Mouse (Mus musculus) C2C12 (cell line): Measurements from ENCODE around the gene Klre1. TPM values are rescaled to one million over a fixed set of nuclear protein-coding genes. Genes with fewer than 3 reads are reported as not detected.
"Not testable (repeated sequence)": the region's sequence is repeated elsewhere in the genome, so short reads cannot be mapped to it uniquely, and the experiment has no call there.

Experiments used
- H3K27me3 ChIP-seq: one replicate; pipeline ENCODE4 v1.6.1; 2011; ENCODE audit not compliant: control insufficient read depth, insufficient read depth, insufficient read length
- H3K36me3 ChIP-seq: one replicate; pipeline ENCODE4 v1.6.1; 2011; ENCODE audit not compliant: control insufficient read depth, insufficient read depth
- H3K4me3 ChIP-seq: one replicate; pipeline ENCODE4 v1.5.1; 2011; ENCODE audit warnings: mild to moderate bottlenecking, control low read depth; ENCODE audit not compliant: poor library complexity, insufficient read depth, severe bottlenecking
- H3K79me2 ChIP-seq: one replicate; pipeline ENCODE4 v1.6.1; 2011; ENCODE audit not compliant: control insufficient read depth, insufficient read depth
- H3K79me3 ChIP-seq: one replicate; pipeline ENCODE4 v1.6.1; 2011; ENCODE audit warnings: low read depth, control low read depth
- H3ac ChIP-seq: one replicate; pipeline ENCODE3; 2011; ENCODE audit warnings: low read depth; ENCODE audit not compliant: control insufficient read depth, insufficient read length
- CEBPB ChIP-seq: IDR thresholded peaks from one replicate; pipeline ENCODE4 v1.6.1; 2011; ENCODE audit warnings: low read depth, mild to moderate bottlenecking, control low read depth, moderate library complexity
- CTCF ChIP-seq: IDR thresholded peaks from one replicate; pipeline ENCODE4 v1.5.1; 2011; ENCODE audit not compliant: control insufficient read depth, insufficient read depth, insufficient read length
- FOSL1 ChIP-seq: IDR thresholded peaks from one replicate; pipeline ENCODE4 v1.8.0; 2011; ENCODE audit warnings: mild to moderate bottlenecking, low read length; ENCODE audit not compliant: poor library complexity, insufficient read depth, severe bottlenecking
- MAX ChIP-seq: IDR thresholded peaks from one replicate; pipeline ENCODE4 v1.6.1; 2011; ENCODE audit warnings: mild to moderate bottlenecking, control low read depth
- MYOD1 ChIP-seq: IDR thresholded peaks from one replicate; pipeline ENCODE4 v1.6.1; 2011; ENCODE audit warnings: low read depth; ENCODE audit not compliant: control insufficient read depth, insufficient read length
- MYOG ChIP-seq: IDR thresholded peaks from one replicate; pipeline ENCODE4 v1.6.1; 2011; ENCODE audit not compliant: control insufficient read depth, insufficient read length; ENCODE audit errors: extremely low read depth
- USF1 ChIP-seq: IDR thresholded peaks from one replicate; pipeline ENCODE4 v1.6.1; 2011; ENCODE audit warnings: low read depth, mild to moderate bottlenecking, control low read depth, moderate library complexity
- polyA plus RNA-seq: library from polyadenylated mRNA; unstranded; fragments of >200 nt; fragmentation: generic; extraction: Trizol; gene quantifications from one replicate; pipeline ENCODE4 v1.2.1, GENCODE M21; 2012; ENCODE audit warnings: missing spikeins

Gene Klre1
- polyA plus RNA-seq, 1 experiment = not detected

DNA sequence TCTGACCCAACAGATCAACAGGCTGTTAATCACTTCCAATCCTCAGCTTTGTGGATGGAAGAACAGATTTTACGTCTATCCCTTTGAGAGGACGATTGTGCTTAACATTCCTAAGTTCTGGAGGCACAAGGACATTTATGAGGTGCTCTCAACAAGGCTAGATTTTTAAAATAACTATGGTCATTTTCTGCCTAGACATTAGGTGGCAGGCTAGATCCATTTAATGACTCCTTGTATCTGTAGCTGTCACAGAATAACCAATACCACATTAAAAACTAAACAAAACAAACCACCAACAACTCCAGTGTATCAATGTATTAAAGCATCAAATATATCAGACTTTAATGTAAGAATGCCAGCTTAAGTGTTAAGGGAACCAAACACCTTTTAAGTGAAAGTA is 2.4 kb upstream of the Klre1 start:
- no peak overlapping the region for H3ac ChIP-seq
- H3K4me3 ChIP-seq = no peak overlapping the region
- TF ChIP-seq MYOD1 = no peak
- H3K27me3 ChIP-seq = no peaks in the 10 kb centered on the region
- no peaks in the 10 kb centered on the region for H3K79me2 ChIP-seq
- H3K79me3 ChIP-seq = no peaks in the 10 kb centered on the region
- H3K36me3 ChIP-seq = no peaks in the 10 kb centered on the region

DNA sequence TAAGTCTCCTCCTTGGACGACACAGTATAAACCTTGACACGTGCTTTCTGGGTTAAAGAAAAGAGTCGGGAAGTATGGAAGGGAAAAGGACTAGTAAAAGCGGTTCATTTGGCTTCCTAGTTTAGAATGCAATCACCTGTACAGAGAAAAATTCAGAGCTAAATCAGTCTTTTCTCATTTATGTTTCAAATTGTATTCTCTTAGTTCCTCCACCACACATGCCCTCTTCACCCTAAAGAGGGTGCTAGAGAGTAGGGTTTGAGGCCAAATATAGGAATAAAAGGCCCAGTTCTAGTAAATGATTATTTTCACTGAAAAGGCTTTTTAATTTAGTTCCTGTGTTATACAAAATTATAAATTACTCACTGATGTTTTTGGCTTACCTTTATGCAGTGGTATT is 3.6 kb downstream of the Klre1 start:
- H3K27me3 ChIP-seq = no peaks in the 10 kb centered on the region
- H3ac ChIP-seq = no peak overlapping the region
- TF ChIP-seq MAX (no peak), MYOD1 (no peak), CEBPB (no peak), USF1 (no peak), CTCF (no peak), FOSL1 (no peak), MYOG (no peak)
- no peaks in the 10 kb centered on the region for H3K79me2 ChIP-seq
- no peaks in the 10 kb centered on the region for H3K79me3 ChIP-seq
- H3K4me3 ChIP-seq = no peak overlapping the region
- no peaks in the 10 kb centered on the region for H3K36me3 ChIP-seq

DNA sequence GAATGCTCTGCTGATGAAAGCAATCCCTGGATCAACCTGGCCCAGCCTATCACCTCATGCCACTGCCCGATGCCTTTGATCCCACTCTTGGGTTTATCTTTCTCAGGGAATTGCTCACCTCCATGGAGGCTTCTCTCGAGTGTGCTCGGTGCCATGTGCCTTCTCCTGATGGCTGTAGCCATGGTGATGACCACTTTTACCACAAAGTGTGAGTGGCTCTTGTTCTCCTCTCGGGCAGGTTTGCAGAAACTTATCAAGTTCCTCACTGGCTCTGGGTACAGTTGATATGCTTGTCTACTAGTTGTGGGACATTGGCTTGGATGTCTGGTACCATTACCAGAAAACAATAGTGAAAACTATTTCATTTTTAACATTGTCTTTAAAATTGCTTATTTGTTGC is 4.2 kb downstream of the Klre1 start:
- Histone ChIP-seq H3K36me3 (no peaks in the 10 kb centered on the region), H3ac (no peak overlapping the region), H3K79me2 (no peaks in the 10 kb centered on the region), H3K27me3 (no peaks in the 10 kb centered on the region), H3K79me3 (no peaks in the 10 kb centered on the region), H3K4me3 (no peak overlapping the region)
- no peak for TF ChIP-seq FOSL1
- TF ChIP-seq CEBPB = no peak
- TF ChIP-seq CTCF = no peak
- no peak for TF ChIP-seq USF1
- TF ChIP-seq MAX = no peak
- no peak for TF ChIP-seq MYOD1
- no peak for TF ChIP-seq MYOG

DNA sequence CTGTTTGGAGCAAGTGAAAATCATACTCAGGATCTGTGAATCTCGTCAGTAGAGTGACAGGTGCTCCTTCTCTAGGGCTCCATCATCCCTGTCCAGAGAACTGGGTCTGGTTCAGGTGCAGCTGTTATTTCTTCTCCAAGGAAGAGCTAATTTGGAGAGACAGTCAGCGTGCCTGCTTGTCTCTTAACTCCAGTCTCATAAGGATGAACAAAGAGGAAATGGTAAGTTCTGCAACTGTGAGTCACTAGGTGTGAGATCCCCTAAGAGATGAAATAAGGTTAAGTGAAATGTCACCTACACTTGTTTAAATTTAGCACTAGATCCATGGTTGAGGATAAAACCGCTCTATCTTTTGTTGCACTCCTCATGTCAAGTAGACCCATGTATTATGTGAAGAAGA is 5.3 kb downstream of the Klre1 start:
- Histone ChIP-seq H3K79me3 (no peaks in the 10 kb centered on the region), H3K36me3 (no peaks in the 10 kb centered on the region), H3ac (no peak overlapping the region), H3K79me2 (no peaks in the 10 kb centered on the region), H3K4me3 (no peak overlapping the region), H3K27me3 (no peaks in the 10 kb centered on the region)
- no peak for TF ChIP-seq USF1
- TF ChIP-seq MYOG = no peak
- TF ChIP-seq CEBPB = no peak
- no peak for TF ChIP-seq MYOD1
- no peak for TF ChIP-seq MAX

DNA sequence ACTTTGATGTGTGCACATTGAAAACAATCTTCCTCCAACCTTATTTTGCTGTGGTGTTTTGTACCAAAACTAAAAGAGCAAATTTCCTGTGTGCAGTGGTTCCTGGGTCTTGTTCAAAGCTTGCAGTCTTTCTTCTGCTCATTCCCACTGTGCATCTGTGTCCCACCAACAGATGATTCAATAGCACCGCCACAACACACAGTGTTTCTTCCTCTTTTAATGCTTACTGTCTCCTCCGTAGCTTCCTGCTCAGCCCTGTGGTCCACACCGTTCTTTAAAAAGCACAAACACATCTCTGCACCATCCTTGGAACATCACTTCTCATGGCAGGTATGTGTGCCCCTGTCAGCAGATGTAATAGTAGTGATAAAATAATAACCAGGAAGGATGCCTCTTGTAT is 13.8 kb downstream of the Klre1 start, which contains the start of gene Klrd1:
Gene Klrd1 (plus strand): TSS at position 275 of the 400 bp plus-strand sequence.
- H3K27me3 ChIP-seq = no peaks in the 10 kb centered on the region
- H3K79me3 ChIP-seq = no peaks in the 10 kb centered on the region
- no peak within 1 kb of the TSS for H3ac ChIP-seq
- TF ChIP-seq MYOG = no peak
- H3K36me3 ChIP-seq = no peaks in the 10 kb centered on the region
- no peak within 1 kb of the TSS for H3K4me3 ChIP-seq
- H3K79me2 ChIP-seq = no peaks in the 10 kb centered on the region

DNA sequence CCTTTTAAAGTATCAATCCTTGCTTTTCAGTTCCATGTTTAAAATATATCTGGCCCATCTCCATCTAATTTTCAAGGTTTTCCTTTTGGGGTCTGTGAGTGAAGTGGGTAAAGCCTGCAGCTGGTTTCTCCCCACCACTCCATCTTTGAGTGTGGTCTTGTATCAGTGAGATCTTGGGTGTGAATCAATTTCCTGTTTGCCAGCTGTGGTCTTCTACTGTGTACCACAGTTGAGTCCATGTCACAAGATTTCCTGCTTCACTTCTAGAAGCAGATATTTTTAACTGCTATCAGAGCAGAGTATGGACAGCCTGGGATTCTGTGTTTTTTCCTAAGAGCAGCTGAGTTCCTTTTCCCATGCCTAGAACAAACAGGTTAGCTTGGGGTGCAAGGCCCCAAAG is 30.7 kb downstream of the Klre1 start:
- no peaks in the 10 kb centered on the region for H3K79me2 ChIP-seq
- H3K27me3 ChIP-seq = no peaks in the 10 kb centered on the region
- H3K79me3 ChIP-seq = no peaks in the 10 kb centered on the region
- no peak overlapping the region for H3ac ChIP-seq
- no peaks in the 10 kb centered on the region for H3K36me3 ChIP-seq
- H3K4me3 ChIP-seq = no peak overlapping the region
- TF ChIP-seq MAX (no peak), MYOD1 (no peak), CEBPB (no peak), CTCF (no peak), MYOG (no peak), USF1 (no peak), FOSL1 (no peak)

DNA sequence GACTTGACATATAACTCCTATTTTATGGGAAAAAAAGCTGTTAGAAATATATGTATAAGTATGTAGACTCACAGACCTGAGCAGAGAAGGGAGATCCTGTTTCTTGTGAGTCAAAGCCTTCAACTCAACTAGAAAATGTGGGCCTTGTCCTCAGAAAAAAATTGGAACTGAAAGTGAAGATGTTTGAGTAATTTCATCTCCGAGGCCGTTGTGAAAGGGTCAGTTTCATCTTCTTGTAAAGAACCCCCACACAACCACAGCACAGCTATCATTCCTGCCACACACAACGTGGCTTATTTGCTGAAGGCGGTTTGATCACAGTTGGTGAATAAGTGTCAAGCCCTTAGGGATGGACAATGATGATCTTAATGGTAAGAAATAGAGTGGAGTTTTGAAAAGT is 46.0 kb downstream of the Klre1 start, which contains the start of gene Klrk1:
Gene Klrk1 (minus strand): TSS at position 130 of the 400 bp plus-strand sequence.
- Histone ChIP-seq H3K36me3 (no peaks in the 10 kb centered on the region), H3ac (no peak within 1 kb of the TSS), H3K4me3 (no peak within 1 kb of the TSS), H3K27me3 (no peaks in the 10 kb centered on the region), H3K79me2 (no peaks in the 10 kb centered on the region), H3K79me3 (no peaks in the 10 kb centered on the region)
- TF ChIP-seq MYOD1 (no peak), FOSL1 (no peak), MYOG (no peak), MAX (no peak), CTCF (no peak)

DNA sequence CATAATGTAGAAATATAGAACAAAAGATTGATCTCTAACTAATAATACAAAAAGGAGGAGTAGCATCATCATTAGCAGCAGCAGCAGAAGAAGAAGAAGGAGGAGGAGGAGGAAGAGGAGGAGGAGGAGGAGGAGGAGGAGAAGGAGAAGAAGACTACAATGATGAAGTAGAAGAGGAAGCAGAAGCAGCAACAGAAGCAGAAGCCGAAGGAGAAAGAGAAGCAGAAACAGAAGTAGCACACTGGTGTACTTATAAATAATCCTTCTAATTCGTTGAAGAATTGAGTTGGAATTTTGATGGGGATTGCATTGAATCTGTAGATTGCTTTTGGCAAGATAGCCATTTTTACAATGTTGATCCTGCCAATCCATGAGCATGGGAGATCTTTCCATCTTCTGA is 53.3 kb downstream of the Klre1 start:
- not testable (repeated sequence) for H3K79me3 ChIP-seq

More for the DNA sequence above, 53.3 kb downstream of the Klre1 start:
- not testable (repeated sequence) for H3ac ChIP-seq, H3K4me3 ChIP-seq, H3K36me3 ChIP-seq, H3K79me2 ChIP-seq, H3K27me3 ChIP-seq
